Mouse (Mus musculus) lung, embryonic 16.5 days (tissue): ENCODE data around the gene Gltp. TPM values are rescaled to one million over a fixed set of nuclear protein-coding genes. Genes with fewer than 3 reads are reported as not detected.

Experiments used
- ATAC-seq: fragments of 200-750 bp; cut with Nextera tagmentation; 2 replicates; pipeline ENCODE4 v1.8.0; 2017; ENCODE audit warnings: low read depth, mild to moderate bottlenecking, moderate library complexity
- H3K27ac ChIP-seq: fragments of 300-500 bp; sonication (generic); 2 replicates; pipeline ENCODE4 v1.5.1; 2014; ENCODE audit warnings: mild to moderate bottlenecking, control low read depth, low read length
- H3K27me3 ChIP-seq: fragments of 300-500 bp; sonication (generic); 2 replicates; pipeline ENCODE4 v1.6.1; 2014; ENCODE audit warnings: low read depth, low read length, mixed read lengths; ENCODE audit not compliant: control insufficient read depth, insufficient read depth
- H3K36me3 ChIP-seq: fragments of 300-500 bp; sonication (generic); 2 replicates; pipeline ENCODE4 v1.6.1; 2014; ENCODE audit warnings: low read length; ENCODE audit not compliant: control insufficient read depth, insufficient read depth
- H3K4me1 ChIP-seq: fragments of 300-500 bp; sonication (generic); replicated peaks from 2 replicates; pipeline ENCODE4 v1.6.1; 2014; ENCODE audit warnings: low read length, mixed read lengths; ENCODE audit not compliant: control insufficient read depth, insufficient read depth
- H3K4me2 ChIP-seq: fragments of 300-500 bp; sonication (generic); 2 replicates; pipeline ENCODE4 v1.6.1; 2014; ENCODE audit warnings: low read depth, low read length, control low read depth
- H3K4me3 ChIP-seq: fragments of 300-500 bp; sonication (generic); 2 replicates; pipeline ENCODE4 v1.5.1; 2014; ENCODE audit warnings: mild to moderate bottlenecking, low read length, control low read depth
- H3K9ac ChIP-seq: fragments of 300-500 bp; sonication (generic); 2 replicates; pipeline ENCODE4 v1.6.1; 2014; ENCODE audit warnings: low read length, control low read depth
- H3K9me3 ChIP-seq: fragments of 300-500 bp; sonication (generic); 2 replicates; pipeline ENCODE4 v1.6.1; 2016; ENCODE audit warnings: low read length; ENCODE audit not compliant: control insufficient read depth
- WGBS: fragments of 180-500 bp; shearing (Covaris S2); extraction: QIAGEN DNeasy Blood & Tissue Kit; methylation state at CpG from one replicate; pipeline ENCODE4 v1.1.7; 2014; 5-methylcytosine and 5-hydroxymethylcytosine counted together
- polyA plus RNA-seq: library from polyadenylated mRNA; unstranded; fragments of >200 nt; fragmentation: Nextera tagmentation; extraction: Ambion mirVana; gene quantifications from 2 replicates; pipeline ENCODE4 v1.2.1, GENCODE M21; 2015

The Gltp gene
- polyA plus RNA-seq, 1 experiment from 2014 or later = 105 TPM

- Histone ChIP-seq H3K4me3 (peak overlapping the region; percentile 94), H3K9me3 (no peaks in the 10 kb centered on the region), H3K27ac (no peak overlapping the region), H3K4me2 (peak overlapping the region; percentile 57), H3K27me3 (no peaks in the 10 kb centered on the region), H3K4me1 (peaks cover 6% of the 10 kb centered on the region), H3K9ac (peak overlapping the region; percentile 87), H3K36me3 (peaks cover 15% of the 10 kb centered on the region)
- 55% methylated on average over 15 of the region's 15 CpGs for WGBS
- no peak for ATAC-seq
Observed at GRCm38 (mm10) chr5:114708491-114708890, 17.7 kb upstream of the Gltp start.

GRCm38 (mm10) chr5:114707265-114708068 is 16.7 kb upstream of the Gltp start, which contains the start of gene Tchp:
Gene Tchp (plus strand): TSS chr5:114707760.
- H3K4me1 ChIP-seq = peaks cover 6% of the 10 kb centered on the region
- H3K27me3 ChIP-seq = no peaks in the 10 kb centered on the region
- no peak within 1 kb of the TSS for H3K27ac ChIP-seq
- peak within 1 kb of the TSS; percentile 57 for H3K4me2 ChIP-seq
- H3K9me3 ChIP-seq = no peaks in the 10 kb centered on the region
- H3K4me3 ChIP-seq = peak within 1 kb of the TSS; percentile 94
- 5% methylated on average over 49 of the region's 49 CpGs for WGBS
- H3K9ac ChIP-seq = peak within 1 kb of the TSS; percentile 87
- peaks cover 13% of the 10 kb centered on the region for H3K36me3 ChIP-seq
- ATAC-seq = peak; percentile 73

GRCm38 (mm10) chr5:114702403-114703392 is 11.9 kb upstream of the Gltp start:
- ATAC-seq = peak; percentile 55; the same call in 1 of the 2 replicates
- 53% methylated on average over 14 of the region's 14 CpGs for WGBS

GRCm38 (mm10) chr5:114699015-114699414 is 8.2 kb upstream of the Gltp start:
- H3K27me3 ChIP-seq = no peaks in the 10 kb centered on the region
- no peak overlapping the region for H3K4me2 ChIP-seq
- ATAC-seq = 0 out of 2 replicates have a peak, but pooled peaks have one; percentile 43
- no peaks in the 10 kb centered on the region for H3K4me1 ChIP-seq
- H3K9ac ChIP-seq = no peak overlapping the region
- no peaks in the 10 kb centered on the region for H3K9me3 ChIP-seq
- no peak overlapping the region for H3K27ac ChIP-seq
- H3K4me3 ChIP-seq = no peak overlapping the region
- WGBS = 42% methylated on average over 7 of the region's 7 CpGs
- H3K36me3 ChIP-seq = no peaks in the 10 kb centered on the region

More at GRCm38 (mm10) chr5:114702403-114703392, 11.9 kb upstream of the Gltp start:
- H3K9me3 ChIP-seq = no peaks in the 10 kb centered on the region
- no peak overlapping the region for H3K27ac ChIP-seq
- no peak overlapping the region for H3K9ac ChIP-seq
- H3K4me1 ChIP-seq = no peaks in the 10 kb centered on the region
- no peaks in the 10 kb centered on the region for H3K27me3 ChIP-seq
- H3K36me3 ChIP-seq = no peaks in the 10 kb centered on the region
- H3K4me3 ChIP-seq = no peak overlapping the region
- no peak overlapping the region for H3K4me2 ChIP-seq

GRCm38 (mm10) chr5:114698044-114698746 is 7.4 kb upstream of the Gltp start:
- no peak overlapping the region for H3K27ac ChIP-seq
- no peak overlapping the region for H3K4me3 ChIP-seq
- H3K4me1 ChIP-seq = no peaks in the 10 kb centered on the region
- H3K4me2 ChIP-seq = no peak overlapping the region
- no peaks in the 10 kb centered on the region for H3K9me3 ChIP-seq
- no peaks in the 10 kb centered on the region for H3K36me3 ChIP-seq
- no peak for ATAC-seq
- H3K27me3 ChIP-seq = no peaks in the 10 kb centered on the region
- H3K9ac ChIP-seq = no peak overlapping the region
- 81% methylated on average over 19 of the region's 19 CpGs for WGBS

GRCm38 (mm10) chr5:114696939-114697338 is 6.2 kb upstream of the Gltp start:
- no peak overlapping the region for H3K9ac ChIP-seq
- no peak overlapping the region for H3K27ac ChIP-seq
- 77% methylated on average over 17 of the region's 17 CpGs for WGBS
- H3K4me1 ChIP-seq = no peaks in the 10 kb centered on the region
- H3K9me3 ChIP-seq = no peaks in the 10 kb centered on the region
- H3K4me3 ChIP-seq = no peak overlapping the region
- no peaks in the 10 kb centered on the region for H3K36me3 ChIP-seq
- H3K27me3 ChIP-seq = 0 out of 2 replicates have a peak, but pooled peaks cover 2% of the 10 kb centered on the region
- H3K4me2 ChIP-seq = no peak overlapping the region
- no peak for ATAC-seq

- Histone ChIP-seq H3K27ac (no peak overlapping the region), H3K9ac (no peak overlapping the region), H3K4me3 (no peak overlapping the region), H3K4me2 (no peak overlapping the region), H3K4me1 (peaks cover 3% of the 10 kb centered on the region), H3K9me3 (no peaks in the 10 kb centered on the region), H3K36me3 (no peaks in the 10 kb centered on the region), H3K27me3 (0 out of 2 replicates have a peak, but pooled peaks cover 2% of the 10 kb centered on the region)
- WGBS = 53% methylated on average over 5 of the region's 5 CpGs
- no peak for ATAC-seq
Observed at GRCm38 (mm10) chr5:114695775-114696174, 5.0 kb upstream of the Gltp start.

- H3K4me1 ChIP-seq = peaks cover 9% of the 10 kb centered on the region
- peak; percentile 20; the same call in 1 of the 2 replicates for ATAC-seq
- 0 out of 2 replicates have a peak, but pooled peaks cover 2% of the 10 kb centered on the region for H3K27me3 ChIP-seq
- H3K4me3 ChIP-seq = peak overlapping the region; percentile 76
- H3K9me3 ChIP-seq = no peaks in the 10 kb centered on the region
- 16% methylated on average over 16 of the region's 16 CpGs for WGBS
- peak overlapping the region; percentile 95 for H3K4me2 ChIP-seq
- peak overlapping the region; percentile 86 for H3K9ac ChIP-seq
- peak overlapping the region; percentile 0; the same call in 1 of the 2 replicates for H3K27ac ChIP-seq
- no peaks in the 10 kb centered on the region for H3K36me3 ChIP-seq
Observed at GRCm38 (mm10) chr5:114689700-114690366, 951 bp downstream of the Gltp start.
